Mouse (Mus musculus): ENCODE data around the gene Trcg1.

DNA sequence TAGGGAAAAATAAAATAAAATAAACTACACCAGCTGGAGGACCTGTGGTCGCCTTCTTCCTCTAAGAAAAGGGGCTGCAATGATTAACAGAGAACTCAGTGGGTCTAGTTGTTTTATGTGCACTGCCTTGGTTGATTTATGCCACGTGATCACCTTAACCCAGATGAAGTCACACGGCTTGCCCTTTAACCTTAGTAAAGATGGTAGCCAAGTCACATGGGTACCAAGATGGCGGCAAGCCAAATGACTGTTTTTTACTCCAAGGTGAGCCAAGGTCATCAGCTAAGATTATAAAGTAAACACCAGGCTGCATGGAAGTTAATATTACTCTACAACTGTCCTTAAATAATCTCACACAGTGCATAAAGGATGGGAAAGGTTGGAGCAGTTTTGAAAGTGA, 6.6 kb upstream of the Trcg1 start:
- no peak for TF ChIP-seq CTCF (IDR thresholded peaks at IDR 0.05; ENCODE audit: borderline replicate concordance, insufficient read depth, low read length)
- no peak for TF ChIP-seq POLR2A (IDR thresholded peaks at IDR 0.05; ENCODE audit: low read depth, low read length)

All from embryonic fibroblast, embryonic 13.5 days (primary cell).